Mouse (Mus musculus) bone marrow, adult 2 months (tissue): Measurements from ENCODE around the gene Nr1d1. TPM values are rescaled to one million over a fixed set of nuclear protein-coding genes. Genes with fewer than 3 reads are reported as not detected.

ENCODE experiments used
- H3K27ac ChIP-seq: fragments of 200-500 bp; 2 replicates; pipeline ENCODE4 v1.5.1; 2012; ENCODE audit warnings: low read depth, mild to moderate bottlenecking, control low read depth, inconsistent platforms, low read length; ENCODE audit not compliant: control insufficient read depth, poor library complexity, insufficient read depth
- H3K4me1 ChIP-seq: fragments of 200-500 bp; 2 replicates; pipeline ENCODE4 v1.6.1; 2011; ENCODE audit warnings: low read length; ENCODE audit not compliant: control insufficient read depth, insufficient read depth
- H3K4me3 ChIP-seq: fragments of 200-500 bp; replicated peaks from 2 replicates; pipeline ENCODE3; 2011; ENCODE audit warnings: mild to moderate bottlenecking, low read depth, low read length, control low read depth; ENCODE audit not compliant: control insufficient read depth
- CTCF ChIP-seq: fragments of 200-500 bp; IDR thresholded peaks from 2 replicates; pipeline ENCODE4 v1.5.1; 2011; ENCODE audit warnings: low read length, control low read depth; ENCODE audit not compliant: control insufficient read depth, insufficient read depth
- POLR2A ChIP-seq: fragments of 200-500 bp; IDR thresholded peaks from 2 replicates; pipeline ENCODE4 v1.6.1; 2011; ENCODE audit warnings: low read depth, mild to moderate bottlenecking, control low read depth, low read length, borderline replicate concordance; ENCODE audit not compliant: control insufficient read depth
- WGBS: fragments of 180-500 bp; shearing (Covaris S2); methylation state at CpG from one replicate; pipeline ENCODE4 v1.1.7; 2018; 5-methylcytosine and 5-hydroxymethylcytosine counted together
- polyA plus RNA-seq: library from polyadenylated mRNA; stranded (reverse); fragments of >200 nt; gene quantifications from 2 replicates; pipeline ENCODE4 v1.2.4, GENCODE M21; 2011; ENCODE audit warnings: low replicate concordance; ENCODE audit not compliant: missing spikeins, insufficient read depth, insufficient read length

Nr1d1 gene
- polyA plus RNA-seq, result 2.4 and 4.8 TPM in 2 replicates

DNA sequence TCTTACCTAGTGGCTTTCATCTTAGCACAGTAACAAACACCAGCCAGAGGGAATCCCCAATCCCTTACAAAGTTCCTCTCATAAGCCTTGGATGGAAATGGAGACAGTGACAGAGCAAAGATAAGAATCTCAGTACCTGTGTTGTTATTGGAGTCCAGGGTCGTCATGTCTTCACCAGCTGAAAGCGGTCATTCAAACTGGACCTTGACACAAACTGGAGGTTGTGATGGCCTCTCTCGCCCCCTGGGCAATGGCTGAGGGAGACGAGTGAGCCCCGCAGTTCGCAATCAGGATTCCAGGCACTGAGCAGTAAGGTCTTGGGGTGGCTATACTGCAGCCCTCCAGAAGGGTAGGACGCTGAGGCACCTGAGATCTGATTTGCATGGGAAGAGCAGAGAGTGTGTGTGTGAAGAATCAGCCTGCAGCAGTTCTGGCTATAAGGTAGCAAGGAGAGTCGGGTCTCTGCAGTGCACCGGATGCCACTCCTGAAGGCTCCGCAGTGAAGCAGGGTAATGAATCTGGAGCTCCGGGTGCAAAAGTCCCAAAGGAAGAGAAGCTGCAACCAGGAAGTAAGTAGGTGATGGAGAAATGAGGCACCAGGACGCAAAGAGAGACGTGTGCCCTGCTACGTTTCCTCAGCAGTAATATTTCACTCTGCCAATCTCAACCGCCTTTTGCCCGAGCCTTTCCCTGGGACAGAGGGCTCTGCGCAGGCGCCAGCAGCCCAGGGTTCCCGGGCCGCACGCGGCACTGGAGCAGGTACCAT lies at the start of gene Nr1d1:
Gene Nr1d1, minus strand, starts transcription at position 752 of the 766 bp plus-strand sequence.
- TF ChIP-seq CTCF (no peak), POLR2A (no peak)
- WGBS, result under 1% methylated on average over 22 of the region's 22 CpGs
- peaks cover 13% of the 10 kb centered on the region; the same call in 1 of the 2 replicates for H3K4me1 ChIP-seq
- peak within 1 kb of the TSS; percentile 13 for H3K27ac ChIP-seq
- peak within 1 kb of the TSS; percentile 48 for H3K4me3 ChIP-seq

- Histone ChIP-seq H3K4me3 (no peak overlapping the region), H3K27ac (no peak overlapping the region), H3K4me1 (peaks cover 1% of the 10 kb centered on the region; the same call in 1 of the 2 replicates)
- TF ChIP-seq CTCF, result no peak
- no peak for TF ChIP-seq POLR2A
- 61% methylated on average over 5 of the region's 5 CpGs for WGBS
Measured at GRCm38 (mm10) chr11:98820968-98821367, 45.8 kb upstream of the Nr1d1 start.

DNA sequence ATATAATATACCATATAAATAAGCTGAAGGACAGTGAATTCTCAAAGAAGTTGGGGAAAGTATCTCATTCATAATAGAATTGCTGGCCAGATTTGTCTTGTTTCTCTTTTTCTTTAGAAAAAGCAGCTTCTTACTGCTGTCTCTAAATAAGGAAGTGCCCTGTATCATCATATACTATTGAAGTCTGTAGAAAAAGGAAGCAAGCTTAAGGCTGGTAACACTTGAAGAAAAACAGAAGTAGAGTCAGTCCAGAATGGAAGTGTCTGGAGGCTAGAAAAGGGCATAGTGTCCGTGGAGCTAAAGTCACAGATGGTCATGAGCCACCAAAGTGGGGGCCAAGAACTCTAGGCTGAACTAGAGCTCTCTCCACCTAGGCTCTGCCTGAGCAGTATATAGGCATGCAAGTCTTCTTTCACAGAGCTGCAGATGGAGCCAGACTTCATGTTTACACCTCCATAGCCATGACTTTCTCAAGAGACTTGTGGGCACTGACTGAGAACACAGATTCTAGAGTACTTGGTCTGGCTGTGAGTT lies 41.6 kb upstream of the Nr1d1 start:
- 21% methylated on average over 1 of the region's 1 CpGs for WGBS
- peaks cover 1% of the 10 kb centered on the region; the same call in 1 of the 2 replicates for H3K4me1 ChIP-seq
- H3K4me3 ChIP-seq, result no peak overlapping the region
- H3K27ac ChIP-seq, result peak overlapping the region; percentile 78; the same call in 1 of the 2 replicates
- TF ChIP-seq CTCF (no peak), POLR2A (no peak)

- TF ChIP-seq CTCF, result no peak
- TF ChIP-seq POLR2A, result no peak
- 64% methylated on average over 7 of the region's 7 CpGs for WGBS
- Histone ChIP-seq H3K4me3 (peak overlapping the region; percentile 80), H3K4me1 (no peaks in the 10 kb centered on the region), H3K27ac (no peak overlapping the region)
Measured at GRCm38 (mm10) chr11:98810686-98811085, 35.6 kb upstream of the Nr1d1 start.

- peak overlapping the region; percentile 80 for H3K4me3 ChIP-seq
- under 1% methylated on average over 84 of the region's 84 CpGs for WGBS
- no peaks in the 10 kb centered on the region for H3K4me1 ChIP-seq
- TF ChIP-seq CTCF (peak; percentile 15; the same call in 1 of the 2 replicates), POLR2A (peak; percentile 94)
- peak overlapping the region; percentile 97 for H3K27ac ChIP-seq
Measured at GRCm38 (mm10) chr11:98809457-98810290, 34.5 kb upstream of the Nr1d1 start.

- no peak overlapping the region for H3K27ac ChIP-seq
- WGBS, result 81% methylated on average over 2 of the region's 2 CpGs
- no peak for TF ChIP-seq CTCF
- TF ChIP-seq POLR2A, result no peak
- H3K4me3 ChIP-seq, result no peak overlapping the region
- no peaks in the 10 kb centered on the region for H3K4me1 ChIP-seq
Measured at GRCm38 (mm10) chr11:98808417-98808816, 33.3 kb upstream of the Nr1d1 start.

- TF ChIP-seq CTCF (no peak), POLR2A (no peak)
- Histone ChIP-seq H3K27ac (no peak within 1 kb of the TSS), H3K4me3 (no peak within 1 kb of the TSS), H3K4me1 (no peaks in the 10 kb centered on the region)
- WGBS, result 91% methylated on average over 5 of the region's 5 CpGs
Measured at GRCm38 (mm10) chr11:98804605-98805004, 29.5 kb upstream of the Nr1d1 start, which contains the start of gene Casc3. Gene Casc3 (plus strand): TSS chr11:98804905.
